Mouse (Mus musculus) hindbrain, embryonic 16.5 days (tissue): Measurements from ENCODE around the gene Gm21974. TPM values are rescaled to one million over a fixed set of nuclear protein-coding genes. Genes with fewer than 3 reads are reported as not detected.

ENCODE experiments used
- ATAC-seq: fragments of 200-750 bp; cut with Nextera tagmentation; 2 replicates; pipeline ENCODE4 v1.8.0; 2017; ENCODE audit warnings: moderate TSS enrichment, moderate library complexity
- H3K27ac ChIP-seq: fragments of 300-500 bp; sonication (generic); 2 replicates; pipeline ENCODE4 v1.5.1; 2014; ENCODE audit warnings: low read depth, mild to moderate bottlenecking, control low read depth, low read length, moderate library complexity
- H3K27me3 ChIP-seq: fragments of 300-500 bp; sonication (generic); replicated peaks from 2 replicates; pipeline ENCODE4 v1.6.1; 2014; ENCODE audit warnings: low read length; ENCODE audit not compliant: control insufficient read depth, insufficient read depth
- H3K36me3 ChIP-seq: fragments of 300-500 bp; sonication (generic); 2 replicates; pipeline ENCODE4 v1.6.1; 2014; ENCODE audit warnings: mild to moderate bottlenecking, low read length, moderate library complexity, mixed read lengths; ENCODE audit not compliant: control insufficient read depth, insufficient read depth
- H3K4me1 ChIP-seq: fragments of 300-500 bp; sonication (generic); 2 replicates; pipeline ENCODE4 v1.6.1; 2014; ENCODE audit warnings: low read depth, low read length; ENCODE audit not compliant: control insufficient read depth, insufficient read depth
- H3K4me2 ChIP-seq: fragments of 300-500 bp; sonication (generic); 2 replicates; pipeline ENCODE4 v1.6.1; 2014; ENCODE audit warnings: mild to moderate bottlenecking, low read length, control low read depth, moderate library complexity
- H3K4me3 ChIP-seq: fragments of 300-500 bp; sonication (generic); 2 replicates; pipeline ENCODE4 v1.5.1; 2014; ENCODE audit warnings: mild to moderate bottlenecking, low read length, control low read depth, moderate library complexity
- H3K9ac ChIP-seq: fragments of 300-500 bp; sonication (generic); 2 replicates; pipeline ENCODE4 v1.6.1; 2014; ENCODE audit warnings: low read depth, mild to moderate bottlenecking, control low read depth, low read length, moderate library complexity
- H3K9me3 ChIP-seq: fragments of 300-500 bp; sonication (generic); 2 replicates; pipeline ENCODE4 v1.6.1; 2014; ENCODE audit warnings: mild to moderate bottlenecking, low read length, moderate library complexity; ENCODE audit not compliant: control insufficient read depth
- WGBS: fragments of 180-500 bp; shearing (Covaris S2); extraction: QIAGEN DNeasy Blood & Tissue Kit; methylation state at CpG from one replicate; pipeline ENCODE4 v1.1.7; 2014; 5-methylcytosine and 5-hydroxymethylcytosine counted together
- polyA plus RNA-seq: library from polyadenylated mRNA; unstranded; fragments of >200 nt; fragmentation: Nextera tagmentation; extraction: Ambion mirVana; gene quantifications from 2 replicates; pipeline ENCODE4 v1.2.1, GENCODE M21; 2015

The Gm21974 gene
- polyA plus RNA-seq, 1 experiment from 2014 or later: not detected

- Histone ChIP-seq H3K4me1 (peaks cover 27% of the 10 kb centered on the region), H3K4me2 (peak overlapping the region; percentile 76), H3K27me3 (no peaks in the 10 kb centered on the region), H3K9ac (peak overlapping the region; percentile 94), H3K27ac (peak overlapping the region; percentile 98), H3K9me3 (no peaks in the 10 kb centered on the region), H3K4me3 (peak overlapping the region; percentile 83), H3K36me3 (peaks cover 21% of the 10 kb centered on the region)
- ATAC-seq: peak; percentile 97
- under 1% methylated on average over 43 of the region's 43 CpGs for WGBS
Measured at GRCm38 (mm10) chr7:127875627-127876001, 19.6 kb downstream of the Gm21974 start.

GRCm38 (mm10) chr7:127874812-127875626 lies 20.2 kb downstream of the Gm21974 start:
- peak; percentile 38 for ATAC-seq
- no peaks in the 10 kb centered on the region for H3K9me3 ChIP-seq
- peak overlapping the region; percentile 98 for H3K27ac ChIP-seq
- H3K9ac ChIP-seq: peak overlapping the region; percentile 94
- 4% methylated on average over 20 of the region's 20 CpGs for WGBS
- peaks cover 27% of the 10 kb centered on the region for H3K4me1 ChIP-seq
- H3K4me2 ChIP-seq: peak overlapping the region; percentile 76
- H3K36me3 ChIP-seq: peaks cover 15% of the 10 kb centered on the region
- H3K4me3 ChIP-seq: peak overlapping the region; percentile 83
- no peaks in the 10 kb centered on the region for H3K27me3 ChIP-seq

- no peak overlapping the region for H3K4me3 ChIP-seq
- WGBS: 76% methylated on average over 5 of the region's 5 CpGs
- no peak for ATAC-seq
- no peaks in the 10 kb centered on the region for H3K27me3 ChIP-seq
- H3K4me2 ChIP-seq: no peak overlapping the region
- no peaks in the 10 kb centered on the region for H3K9me3 ChIP-seq
- peaks cover 19% of the 10 kb centered on the region for H3K36me3 ChIP-seq
- H3K27ac ChIP-seq: no peak overlapping the region
- peaks cover 19% of the 10 kb centered on the region for H3K4me1 ChIP-seq
- no peak overlapping the region for H3K9ac ChIP-seq
Measured at GRCm38 (mm10) chr7:127870136-127870821, 25.0 kb downstream of the Gm21974 start.

- H3K9me3 ChIP-seq: no peaks in the 10 kb centered on the region
- H3K27me3 ChIP-seq: no peaks in the 10 kb centered on the region
- ATAC-seq: peak; percentile 56; the same call in 1 of the 2 replicates
- H3K9ac ChIP-seq: no peak overlapping the region
- H3K36me3 ChIP-seq: peaks cover 24% of the 10 kb centered on the region
- H3K4me2 ChIP-seq: no peak overlapping the region
- peaks cover 15% of the 10 kb centered on the region for H3K4me1 ChIP-seq
- WGBS: 54% methylated on average over 3 of the region's 3 CpGs
- no peak overlapping the region for H3K4me3 ChIP-seq
- no peak overlapping the region for H3K27ac ChIP-seq
Measured at GRCm38 (mm10) chr7:127869149-127869810, 26.0 kb downstream of the Gm21974 start.

GRCm38 (mm10) chr7:127867641-127868040 lies 27.6 kb downstream of the Gm21974 start:
- 97% methylated on average over 18 of the region's 18 CpGs for WGBS
- no peak for ATAC-seq

GRCm38 (mm10) chr7:127866434-127866833 lies 28.8 kb downstream of the Gm21974 start:
- no peak overlapping the region for H3K9ac ChIP-seq
- no peaks in the 10 kb centered on the region for H3K9me3 ChIP-seq
- 95% methylated on average over 10 of the region's 12 CpGs for WGBS
- no peak overlapping the region for H3K4me2 ChIP-seq
- H3K27ac ChIP-seq: no peak overlapping the region
- no peak overlapping the region for H3K4me3 ChIP-seq
- no peaks in the 10 kb centered on the region; the same call in 1 of the 2 replicates for H3K4me1 ChIP-seq
- H3K36me3 ChIP-seq: peaks cover 24% of the 10 kb centered on the region
- H3K27me3 ChIP-seq: no peaks in the 10 kb centered on the region
- no peak for ATAC-seq

More at GRCm38 (mm10) chr7:127867641-127868040, 27.6 kb downstream of the Gm21974 start:
- H3K27ac ChIP-seq: no peak overlapping the region
- no peak overlapping the region for H3K9ac ChIP-seq
- peaks cover 24% of the 10 kb centered on the region for H3K36me3 ChIP-seq
- H3K27me3 ChIP-seq: no peaks in the 10 kb centered on the region
- no peak overlapping the region for H3K4me3 ChIP-seq
- H3K4me1 ChIP-seq: no peaks in the 10 kb centered on the region; the same call in 1 of the 2 replicates
- no peaks in the 10 kb centered on the region for H3K9me3 ChIP-seq
- no peak overlapping the region for H3K4me2 ChIP-seq

GRCm38 (mm10) chr7:127858258-127858657 lies 37.0 kb downstream of the Gm21974 start:
- Histone ChIP-seq H3K4me1 (no peaks in the 10 kb centered on the region), H3K36me3 (no peaks in the 10 kb centered on the region), H3K4me2 (no peak overlapping the region), H3K9me3 (no peaks in the 10 kb centered on the region), H3K9ac (no peak overlapping the region), H3K27me3 (no peaks in the 10 kb centered on the region), H3K27ac (no peak overlapping the region), H3K4me3 (no peak overlapping the region)
- WGBS: 93% methylated on average over 6 of the region's 6 CpGs
- ATAC-seq: no peak

GRCm38 (mm10) chr7:127850906-127851305 lies 44.3 kb downstream of the Gm21974 start:
- no peak overlapping the region for H3K9ac ChIP-seq
- H3K27ac ChIP-seq: no peak overlapping the region
- no peaks in the 10 kb centered on the region for H3K4me1 ChIP-seq
- no peak for ATAC-seq
- peaks cover 2% of the 10 kb centered on the region; the same call in 1 of the 2 replicates for H3K36me3 ChIP-seq
- no peak overlapping the region for H3K4me3 ChIP-seq
- no peak overlapping the region for H3K4me2 ChIP-seq
- H3K9me3 ChIP-seq: no peaks in the 10 kb centered on the region
- 73% methylated on average over 5 of the region's 5 CpGs for WGBS
- H3K27me3 ChIP-seq: no peaks in the 10 kb centered on the region
